Mouse (Mus musculus): Measurements from ENCODE around the gene Emc4.

The Emc4 gene

DNA sequence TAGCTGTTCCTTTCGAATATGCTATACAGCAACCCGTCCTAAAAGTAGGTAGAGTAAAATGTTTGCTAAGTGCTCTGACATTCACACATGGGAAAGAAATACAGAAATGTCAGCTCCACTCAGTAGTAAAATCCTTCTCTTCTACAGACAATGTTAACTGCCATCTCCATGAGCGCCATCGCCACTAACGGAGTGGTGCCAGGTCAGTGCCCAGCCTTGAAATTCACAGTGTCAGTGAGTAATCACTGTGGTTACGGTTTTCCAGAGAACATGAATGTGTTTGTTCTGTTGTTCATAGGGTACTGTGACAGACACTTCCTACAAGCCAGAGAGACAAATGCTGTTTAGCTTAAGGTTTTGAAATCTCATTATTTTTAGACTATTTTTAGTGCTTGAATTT is 30.6 kb downstream of the Emc4 start:
- DNase-seq (ENCODE audit: low read depth): no peak

DNA sequence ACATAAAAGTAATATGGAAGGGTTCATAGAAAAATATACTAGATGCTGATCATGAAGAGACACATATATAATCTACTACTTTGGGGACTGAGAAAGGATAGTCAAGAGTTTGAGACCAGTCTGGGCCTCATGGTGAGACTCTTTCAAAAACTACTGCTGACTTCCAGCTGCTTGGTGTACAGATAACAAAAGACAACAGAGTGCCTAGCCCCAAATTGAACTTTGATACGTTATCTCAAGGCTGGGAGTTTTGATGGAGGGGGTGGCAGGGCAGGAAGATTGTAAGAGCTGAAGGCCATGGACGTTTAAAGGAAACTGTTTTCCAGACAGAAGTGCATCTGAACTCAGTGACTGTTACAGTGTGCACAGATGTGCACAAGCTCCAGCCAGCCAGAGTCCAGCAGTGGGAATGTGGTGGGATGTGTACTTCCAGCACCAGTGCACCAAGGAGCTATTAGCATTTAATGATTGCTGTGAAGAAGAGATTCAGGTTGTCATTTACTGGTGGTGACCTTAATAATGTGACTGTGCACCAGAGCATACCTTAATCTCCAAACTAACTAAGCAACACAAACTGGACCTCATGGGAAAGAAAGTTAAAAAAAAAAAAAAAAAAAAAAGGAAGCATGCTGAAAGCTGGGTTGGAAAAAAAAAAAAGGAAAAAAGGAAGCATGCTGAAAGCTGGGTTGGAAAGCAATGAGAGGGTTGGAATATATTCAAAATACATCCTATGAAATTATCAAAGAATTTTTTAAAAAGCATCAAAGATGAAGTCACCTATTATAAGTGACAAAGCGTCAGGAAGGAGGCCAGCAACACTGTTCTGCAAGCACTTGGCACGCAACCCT is 35.6 kb downstream of the Emc4 start:
- no peak for DNase-seq (ENCODE audit: low read depth)

DNA sequence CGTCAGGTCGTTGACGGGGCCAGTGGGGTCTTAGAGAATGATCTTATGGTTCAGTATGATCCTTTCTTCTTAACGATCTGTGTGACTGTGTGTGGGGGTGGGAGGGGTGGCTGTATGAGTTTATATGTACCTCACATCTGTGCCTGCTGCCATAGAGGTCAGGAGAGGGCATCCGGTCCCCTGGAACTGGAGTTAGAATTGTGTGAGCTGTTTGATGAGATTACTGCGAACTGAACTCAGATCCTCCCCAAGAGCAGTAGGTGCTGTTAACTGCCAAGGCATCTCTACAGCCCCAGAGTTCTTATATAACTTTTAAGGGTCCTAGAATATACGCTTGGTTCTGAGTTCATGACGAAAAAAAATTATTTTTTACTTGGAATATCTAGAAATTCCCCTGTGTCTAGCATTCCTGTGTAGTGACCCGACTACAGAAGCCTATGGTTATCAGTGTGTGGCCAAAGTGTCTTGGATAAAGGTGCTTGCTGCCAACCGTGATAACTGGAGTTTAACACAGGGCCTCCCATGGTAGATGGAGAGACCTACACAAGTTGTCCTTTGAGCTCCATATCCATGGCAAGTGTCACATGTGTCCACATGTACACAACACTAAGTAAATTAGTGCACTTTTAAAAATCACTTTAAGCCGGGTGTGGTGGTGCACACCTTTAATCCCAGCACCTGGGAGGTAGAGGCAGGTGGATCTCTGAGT is 39.6 kb downstream of the Emc4 start:
- DNase-seq (ENCODE audit: low read depth): peak; percentile 68

DNA sequence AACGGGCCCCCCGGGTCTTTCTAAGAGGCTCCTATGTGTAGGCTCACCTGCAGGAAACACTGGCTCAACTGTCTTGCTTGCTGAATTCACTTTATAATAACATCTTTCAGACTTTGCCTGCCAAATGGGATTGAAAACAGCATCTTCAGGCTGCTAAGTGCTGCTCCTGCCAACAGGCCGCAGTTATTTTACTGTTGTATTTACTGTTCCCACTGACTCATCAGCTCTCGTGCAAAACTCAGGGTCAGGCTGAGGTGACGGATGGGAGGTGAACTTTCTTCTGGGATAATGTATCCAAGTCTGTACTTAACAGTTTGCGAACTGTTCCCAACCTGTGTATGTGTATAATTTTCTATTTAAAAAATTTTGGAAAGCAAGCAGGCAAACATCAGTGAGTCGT is 48.9 kb downstream of the Emc4 start:
- no peak for DNase-seq (ENCODE audit: low read depth)

DNA sequence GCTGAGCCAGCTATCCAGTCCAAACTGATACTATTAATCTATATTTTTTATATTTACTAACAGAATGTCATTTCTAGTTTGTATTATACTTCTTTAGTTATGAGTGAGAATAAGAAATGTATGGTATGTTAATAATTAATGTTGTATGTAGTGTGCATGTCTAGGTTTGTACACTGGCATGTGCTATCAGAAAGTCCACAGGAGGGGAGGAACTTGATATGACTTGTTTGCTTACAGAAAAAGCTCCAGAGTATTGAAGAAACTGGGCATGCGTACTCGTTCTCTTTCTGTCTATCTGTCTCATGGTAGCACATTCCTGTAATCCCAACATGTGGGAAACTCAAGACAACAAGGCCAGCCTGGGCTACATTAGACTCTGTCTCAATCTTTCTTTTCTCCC is 49.6 kb downstream of the Emc4 start:
- no peak for DNase-seq (ENCODE audit: low read depth)

DNA sequence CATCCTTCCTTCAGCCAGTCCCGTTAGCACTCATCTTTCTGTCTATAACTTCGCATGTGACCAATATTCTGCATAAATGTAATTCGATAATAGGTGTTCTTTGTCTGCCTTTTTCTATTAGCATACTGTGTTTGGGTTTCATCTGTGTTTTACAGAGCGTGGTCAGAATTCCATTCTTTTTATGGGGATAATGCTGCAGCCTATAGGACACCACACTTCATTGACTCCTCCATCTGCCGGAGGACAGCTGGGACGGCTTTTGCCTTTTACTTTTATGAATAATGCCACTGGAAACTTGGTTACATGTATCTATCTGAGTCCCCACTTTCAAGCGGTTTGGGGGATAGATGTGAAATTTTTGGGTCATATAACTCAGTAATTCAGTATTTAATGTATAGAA is 52.2 kb downstream of the Emc4 start:
- DNase-seq (ENCODE audit: low read depth): no peak
